Mouse (Mus musculus): ENCODE measurements around the gene Gm21858.
"Not testable (repeated sequence)": the region's sequence is repeated elsewhere in the genome, so short reads cannot be mapped to it uniquely, and the experiment has no call there.

DNA sequence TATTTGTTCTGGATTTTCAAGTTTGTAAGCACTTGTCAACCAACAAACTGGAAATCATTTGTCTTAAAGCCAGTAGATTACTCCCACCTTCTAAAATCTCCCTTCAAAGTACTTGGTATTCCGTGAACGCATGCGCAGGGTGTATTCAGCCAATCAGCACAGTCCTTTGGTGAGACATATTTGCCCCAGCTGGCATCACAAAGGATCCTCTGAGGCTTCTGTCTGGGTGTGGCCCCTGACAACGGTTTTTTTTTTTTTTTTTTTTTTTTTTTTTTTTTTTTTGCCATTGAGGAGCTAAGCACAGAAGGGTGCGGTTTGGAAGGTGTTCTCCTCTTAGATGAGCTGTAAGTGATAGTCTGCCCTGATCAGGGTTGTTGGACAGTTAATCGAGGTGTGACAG, at the start of gene Gm21858:
- TF ChIP-seq CTCF (IDR thresholded peaks at IDR 0.05; ENCODE audit: extremely low read depth, insufficient read depth, insufficient read length, insufficient replicate concordance); POLR2A (IDR thresholded peaks at IDR 0.05; ENCODE audit: low read depth, low read length): not testable (repeated sequence)
